Mouse (Mus musculus): ENCODE data around the gene Il33.

DNA sequence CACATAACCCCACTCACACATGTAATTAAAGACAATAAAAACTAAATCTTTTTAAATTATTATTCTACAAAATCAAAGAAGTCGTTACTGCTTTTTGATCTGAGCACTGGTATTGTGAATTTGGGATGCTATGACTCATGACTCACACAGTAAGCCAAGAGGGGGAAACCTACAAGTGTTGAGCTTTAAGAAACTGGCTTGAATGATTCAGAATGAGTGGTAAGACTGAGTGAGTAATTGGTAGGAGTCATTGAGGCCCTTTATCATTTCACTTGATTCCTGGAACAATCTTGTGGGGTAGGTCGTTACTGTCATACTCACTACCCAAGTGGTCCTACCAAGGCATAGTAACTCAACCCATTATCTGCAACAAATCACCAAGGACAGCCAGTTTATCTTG lies 37.4 kb upstream of the Il33 start:
- TF ChIP-seq CTCF (IDR thresholded peaks at IDR 0.05; ENCODE audit: extremely low read depth, insufficient read depth, insufficient read length, insufficient replicate concordance), result no peak
- TF ChIP-seq POLR2A (IDR thresholded peaks at IDR 0.05; ENCODE audit: low read depth, low read length), result no peak

All from spleen, adult 2 months (tissue).